Mouse (Mus musculus): ENCODE results near the gene Gm42688. TPM values are rescaled to one million over a fixed set of nuclear protein-coding genes. Genes with fewer than 3 reads are reported as not detected.
A peak's percentile ranks its signal among the peaks of the same experiment; 100 is the strongest.

Gm42688 gene
- polyA plus RNA-seq, 1 experiment from 2014 or later: 2.3 TPM

DNA sequence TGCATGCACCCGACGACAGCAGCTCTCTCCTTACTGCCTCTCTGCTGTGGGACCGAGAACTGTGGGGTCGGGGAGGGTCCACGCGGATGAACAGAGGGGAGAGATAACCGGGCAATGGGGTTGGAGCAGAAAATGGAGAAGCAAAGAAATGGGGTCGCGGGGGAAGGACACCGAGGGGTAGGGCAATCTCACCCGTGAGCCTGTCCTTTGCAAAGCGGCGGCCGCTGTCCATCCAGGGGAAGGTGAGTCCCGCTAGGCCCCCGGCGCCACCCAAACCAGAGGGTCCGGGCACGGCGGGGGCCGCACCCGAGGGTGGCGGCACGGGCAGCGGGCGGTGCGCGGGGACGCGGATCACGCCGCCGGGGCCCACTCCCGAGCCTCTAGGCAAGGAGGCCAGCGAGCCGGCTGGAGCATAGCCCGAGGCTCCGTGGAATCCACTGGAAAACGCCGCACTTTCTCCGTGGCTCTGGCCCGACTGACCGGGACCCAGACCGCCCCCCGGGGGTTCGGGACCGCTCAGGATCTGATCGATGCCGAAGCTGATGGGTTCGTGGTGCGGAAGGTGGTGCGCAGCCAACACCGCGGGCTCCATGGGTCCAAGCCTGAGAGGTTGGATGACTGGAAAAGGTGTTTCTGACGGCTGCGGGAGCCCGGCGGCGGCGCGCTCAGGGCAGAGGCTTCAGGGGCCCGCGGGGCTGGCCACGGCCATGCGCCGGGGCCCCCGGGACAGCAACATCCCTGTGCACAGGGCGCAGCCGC is 31.8 kb upstream of the Gm42688 start:
- H3K27me3 ChIP-seq (replicated peaks): peaks cover 100% of the 10 kb centered on the region
- no peaks in the 10 kb centered on the region for H3K36me3 ChIP-seq
- H3K9ac ChIP-seq: no peak overlapping the region
- no peaks in the 10 kb centered on the region for H3K9me3 ChIP-seq (replicated peaks)
- H3K27ac ChIP-seq: no peak overlapping the region
- H3K4me1 ChIP-seq: peaks cover 33% of the 10 kb centered on the region
- ATAC-seq: no peak
- peak overlapping the region; percentile 36 for H3K4me2 ChIP-seq
- peak overlapping the region; percentile 32 for H3K4me3 ChIP-seq
- WGBS (ENCODE audit: insufficient replicate concordance): 2% methylated on average over 69 of the region's 69 CpGs

DNA sequence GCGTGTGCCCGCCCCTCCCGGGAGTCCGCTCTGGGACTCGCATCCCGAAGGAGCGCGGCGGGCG is 31.3 kb upstream of the Gm42688 start, which contains the start of gene Tlx2:
Gene Tlx2 (minus strand): TSS at position 47 of the 64 bp plus-strand sequence.
- H3K27me3 ChIP-seq (replicated peaks): peaks cover 100% of the 10 kb centered on the region
- H3K9ac ChIP-seq: no peak within 1 kb of the TSS
- peak within 1 kb of the TSS; percentile 53 for H3K4me2 ChIP-seq
- no peaks in the 10 kb centered on the region for H3K9me3 ChIP-seq (replicated peaks)
- WGBS (ENCODE audit: insufficient replicate concordance): 1% methylated on average over 10 of the region's 10 CpGs
- H3K4me1 ChIP-seq: peaks cover 33% of the 10 kb centered on the region
- H3K27ac ChIP-seq: no peak within 1 kb of the TSS
- peak within 1 kb of the TSS; percentile 32 for H3K4me3 ChIP-seq
- no peak for ATAC-seq
- H3K36me3 ChIP-seq: no peaks in the 10 kb centered on the region

DNA sequence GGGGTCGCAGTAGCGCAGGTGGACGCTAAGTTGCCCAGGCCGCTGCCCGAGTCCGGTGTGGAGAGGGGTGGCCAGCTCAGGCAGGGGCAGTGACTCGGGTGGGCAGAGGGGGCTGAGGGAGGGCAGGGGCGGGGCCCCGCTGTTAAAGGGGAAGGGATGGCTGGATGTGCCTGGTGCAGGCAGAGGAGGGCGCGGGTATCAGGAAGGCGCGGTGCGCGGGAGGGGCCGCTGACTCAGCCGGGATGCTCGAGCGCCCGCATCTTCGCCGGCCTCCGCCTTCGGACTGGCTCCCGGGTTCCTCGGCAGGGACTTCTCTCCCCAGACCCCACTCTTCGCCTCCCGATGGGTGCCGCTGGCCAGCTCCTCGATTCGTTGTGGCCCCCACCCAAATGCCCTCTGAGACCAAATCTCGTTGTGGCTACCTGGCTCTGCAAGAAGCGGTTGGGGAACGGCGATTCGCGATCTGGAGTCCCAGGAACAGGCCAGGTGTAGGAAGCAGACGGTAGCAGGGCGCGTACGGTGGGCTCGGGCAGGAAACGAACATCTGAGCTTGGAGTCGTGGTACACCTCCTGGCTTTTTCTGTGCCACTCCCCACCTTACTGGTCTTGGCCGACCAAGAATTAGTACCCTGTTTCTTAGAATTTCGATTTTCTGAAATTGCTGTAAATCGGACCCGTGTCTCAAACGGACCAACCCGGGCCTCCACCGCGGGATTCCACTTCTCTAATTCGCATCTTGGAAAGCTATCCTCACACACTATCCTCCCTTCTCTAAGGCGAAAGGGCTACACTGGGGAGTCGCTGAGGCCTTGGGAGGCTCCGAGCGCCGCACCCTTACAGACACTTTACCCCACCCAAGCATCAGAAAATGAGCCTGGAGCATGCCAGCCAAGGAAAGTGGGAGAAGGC is 30.9 kb upstream of the Gm42688 start:
- peaks cover 33% of the 10 kb centered on the region for H3K4me1 ChIP-seq
- peaks cover 100% of the 10 kb centered on the region for H3K27me3 ChIP-seq (replicated peaks)
- peak overlapping the region; percentile 36 for H3K4me2 ChIP-seq
- no peaks in the 10 kb centered on the region for H3K9me3 ChIP-seq (replicated peaks)
- peak overlapping the region; percentile 32 for H3K4me3 ChIP-seq
- no peak for ATAC-seq
- H3K36me3 ChIP-seq: no peaks in the 10 kb centered on the region
- WGBS (ENCODE audit: insufficient replicate concordance): 1% methylated on average over 56 of the region's 58 CpGs
- H3K27ac ChIP-seq: no peak overlapping the region
- H3K9ac ChIP-seq: no peak overlapping the region

DNA sequence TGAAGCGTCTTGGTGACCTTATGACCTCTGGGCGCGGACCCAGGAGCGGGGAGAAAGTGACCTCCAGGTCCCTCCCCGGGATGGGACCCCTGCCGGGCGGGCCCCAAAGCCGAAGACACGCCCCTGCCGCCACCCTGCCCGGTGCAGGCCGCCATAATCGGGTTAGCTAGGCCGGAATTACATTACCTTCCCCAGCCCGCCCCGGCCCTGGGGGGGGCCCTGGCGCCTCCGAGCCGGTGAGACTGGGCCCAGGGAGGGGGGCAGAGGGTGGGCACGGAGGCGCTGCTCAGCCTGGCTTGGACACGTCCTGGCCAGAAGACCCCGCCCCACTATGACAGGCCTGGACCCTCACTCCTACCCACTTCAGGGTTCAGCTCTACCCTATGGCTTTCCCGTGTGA is 30.2 kb upstream of the Gm42688 start:
- 2% methylated on average over 21 of the region's 24 CpGs for WGBS (ENCODE audit: insufficient replicate concordance)
- Histone ChIP-seq H3K4me1 (peaks cover 33% of the 10 kb centered on the region), H3K4me2 (peak overlapping the region; percentile 36), H3K4me3 (0 out of 2 replicates have a peak overlapping the region, but pooled peaks have one; percentile 11), H3K27me3 (replicated peaks) (peaks cover 100% of the 10 kb centered on the region), H3K27ac (no peak overlapping the region), H3K9ac (no peak overlapping the region), H3K36me3 (no peaks in the 10 kb centered on the region), H3K9me3 (replicated peaks) (no peaks in the 10 kb centered on the region)
- ATAC-seq: no peak

DNA sequence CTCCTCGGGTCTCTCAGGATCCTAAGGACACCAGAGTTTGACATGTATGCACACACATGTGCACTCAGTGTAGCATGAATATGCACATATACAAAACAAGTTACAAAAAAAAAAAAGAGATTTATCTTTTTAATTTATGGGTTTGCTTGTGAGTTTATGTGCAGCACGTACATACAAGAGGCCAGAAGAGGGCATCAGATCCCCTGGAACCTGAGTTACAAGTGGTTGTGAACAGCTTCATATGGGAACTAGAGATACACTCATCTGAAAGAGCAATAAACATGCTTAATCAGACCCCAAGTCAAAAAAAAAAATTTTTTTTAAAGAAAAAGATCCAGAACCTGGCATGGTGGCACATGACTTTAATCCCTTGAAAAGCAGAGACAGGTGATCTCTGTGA is 26.4 kb upstream of the Gm42688 start:
- Histone ChIP-seq H3K4me3 (no peak overlapping the region), H3K9ac (no peak overlapping the region), H3K36me3 (peaks cover 6% of the 10 kb centered on the region), H3K27me3 (replicated peaks) (peaks cover 76% of the 10 kb centered on the region), H3K4me2 (no peak overlapping the region), H3K4me1 (peaks cover 35% of the 10 kb centered on the region), H3K27ac (no peak overlapping the region), H3K9me3 (replicated peaks) (no peaks in the 10 kb centered on the region)
- 23% methylated on average over 2 of the region's 2 CpGs for WGBS (ENCODE audit: insufficient replicate concordance)
- no peak for ATAC-seq

DNA sequence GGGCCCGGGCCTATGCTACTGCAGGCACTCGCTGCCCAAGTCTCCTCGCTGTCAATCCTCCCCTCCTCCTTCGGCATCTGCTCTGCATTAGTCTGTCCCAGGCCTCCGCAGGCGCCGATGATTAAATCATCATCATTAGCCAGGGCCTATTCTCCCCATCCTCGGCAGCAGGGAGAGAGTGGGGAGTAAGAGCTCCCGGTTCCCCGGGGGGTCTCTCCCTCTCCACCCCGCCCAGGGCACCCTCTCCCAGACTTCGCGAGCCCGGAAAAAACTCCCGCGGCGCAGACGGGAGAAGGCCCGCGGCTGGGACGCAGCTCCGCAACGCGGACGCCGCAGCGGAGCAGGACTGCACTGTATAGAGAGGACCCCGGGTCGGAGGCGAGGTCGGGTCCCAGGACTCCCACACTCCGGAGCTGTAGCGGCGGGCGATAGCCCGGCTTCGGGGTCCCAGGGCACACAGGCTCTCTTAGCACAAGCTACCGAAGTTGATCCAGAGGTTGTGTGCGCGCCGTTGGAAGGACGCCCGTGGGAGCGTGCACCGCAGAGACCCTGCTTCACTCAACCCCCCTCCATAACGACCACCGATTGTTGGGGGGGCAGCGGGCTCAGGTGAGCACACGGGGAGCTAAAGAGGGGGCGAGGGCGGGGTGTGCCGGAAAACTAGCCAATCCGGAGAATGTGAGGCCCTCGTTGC is 23.6 kb upstream of the Gm42688 start, which contains the start of gene Pcgf1:
Gene Pcgf1 (plus strand): TSS at position 240 of the 694 bp plus-strand sequence.
- Histone ChIP-seq H3K27me3 (replicated peaks) (peaks cover 58% of the 10 kb centered on the region), H3K9me3 (replicated peaks) (no peaks in the 10 kb centered on the region), H3K4me1 (peaks cover 27% of the 10 kb centered on the region), H3K36me3 (peaks cover 32% of the 10 kb centered on the region), H3K9ac (peak within 1 kb of the TSS; percentile 78), H3K4me3 (peak within 1 kb of the TSS; percentile 78), H3K4me2 (peak within 1 kb of the TSS; percentile 83), H3K27ac (peak within 1 kb of the TSS; percentile 85)
- under 1% methylated on average over 54 of the region's 54 CpGs for WGBS (ENCODE audit: insufficient replicate concordance)
- ATAC-seq: peak; percentile 56

DNA sequence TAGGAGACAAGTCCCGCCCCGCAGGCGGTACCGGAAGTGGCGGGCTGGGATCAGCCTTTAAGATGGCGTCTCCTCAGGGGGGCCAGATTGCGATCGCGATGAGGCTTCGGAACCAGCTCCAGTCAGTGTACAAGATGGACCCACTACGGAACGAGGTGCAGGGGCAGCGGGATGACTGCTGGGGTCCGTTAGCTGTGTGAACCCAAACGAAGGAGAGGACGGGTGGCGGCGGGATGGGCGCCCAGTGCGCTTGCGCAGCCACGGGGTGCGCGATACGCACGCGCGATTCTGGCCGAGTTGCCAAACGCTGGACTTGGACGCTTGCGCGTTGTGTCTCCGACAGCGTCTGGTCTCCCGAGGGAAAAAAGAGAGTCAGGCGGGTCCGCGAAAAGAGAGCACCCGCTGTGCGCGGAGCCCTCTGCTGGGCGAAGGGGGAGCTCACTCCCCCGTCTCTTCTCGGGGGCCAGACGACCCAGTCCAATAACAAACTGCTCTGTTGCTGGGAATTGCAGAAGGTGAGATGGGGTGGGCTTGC is 23.0 kb upstream of the Gm42688 start:
- Histone ChIP-seq H3K4me3 (peak overlapping the region; percentile 78), H3K9me3 (replicated peaks) (no peaks in the 10 kb centered on the region), H3K27ac (peak overlapping the region; percentile 85), H3K9ac (peak overlapping the region; percentile 78), H3K4me1 (peaks cover 27% of the 10 kb centered on the region), H3K4me2 (peak overlapping the region; percentile 83), H3K27me3 (replicated peaks) (peaks cover 58% of the 10 kb centered on the region), H3K36me3 (peaks cover 32% of the 10 kb centered on the region)
- under 1% methylated on average over 46 of the region's 46 CpGs for WGBS (ENCODE audit: insufficient replicate concordance)
- ATAC-seq: peak; percentile 90

DNA sequence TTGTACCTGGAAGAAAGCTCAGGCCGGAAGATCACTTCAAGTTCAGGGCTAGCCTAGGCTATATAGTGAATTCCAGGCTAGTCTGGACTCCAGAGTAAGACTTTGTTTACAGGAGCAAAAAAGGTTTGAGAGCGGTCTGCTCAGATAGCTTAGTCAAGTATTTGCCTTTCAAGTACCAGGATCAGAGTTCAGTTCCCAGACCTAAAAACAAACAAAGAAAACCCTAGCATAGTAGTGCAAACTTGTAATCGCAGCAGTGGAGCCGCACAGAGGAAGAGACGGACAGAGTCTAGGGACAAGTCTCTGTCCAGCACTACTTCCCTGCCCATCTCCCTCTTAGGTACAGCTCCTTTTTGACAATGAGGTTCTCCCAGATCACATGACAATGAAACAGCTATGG is 21.2 kb upstream of the Gm42688 start:
- no peak overlapping the region for H3K9ac ChIP-seq
- H3K4me1 ChIP-seq: peaks cover 27% of the 10 kb centered on the region
- peaks cover 58% of the 10 kb centered on the region for H3K27me3 ChIP-seq (replicated peaks)
- H3K27ac ChIP-seq: no peak overlapping the region
- no peak overlapping the region for H3K4me3 ChIP-seq
- H3K4me2 ChIP-seq: no peak overlapping the region
- no peaks in the 10 kb centered on the region for H3K9me3 ChIP-seq (replicated peaks)
- H3K36me3 ChIP-seq: peaks cover 32% of the 10 kb centered on the region
- no peak for ATAC-seq
- WGBS (ENCODE audit: insufficient replicate concordance): 83% methylated on average over 5 of the region's 5 CpGs

DNA sequence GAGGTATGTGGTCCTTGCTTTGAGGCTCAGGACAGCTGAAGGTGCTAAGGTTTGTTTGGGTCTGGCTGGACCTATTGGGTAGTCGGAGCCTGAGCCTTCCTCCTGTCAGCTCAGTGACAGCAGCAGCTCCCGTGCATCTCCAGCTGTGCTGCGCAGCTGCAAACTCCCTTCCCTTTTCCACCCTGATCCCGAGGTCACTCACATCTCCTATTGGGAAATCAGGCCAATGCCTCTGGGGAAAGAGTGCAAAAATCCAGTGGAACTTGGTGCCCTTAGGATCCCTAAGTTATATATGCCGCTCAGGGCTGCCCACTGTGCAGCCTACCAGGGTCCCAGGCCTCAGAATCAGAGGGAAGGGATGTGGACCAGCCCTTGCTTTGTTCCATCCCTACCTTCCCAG is 17.9 kb upstream of the Gm42688 start:
- no peak for ATAC-seq
- WGBS (ENCODE audit: insufficient replicate concordance): 25% methylated on average over 5 of the region's 5 CpGs
- H3K9ac ChIP-seq: no peak overlapping the region

DNA sequence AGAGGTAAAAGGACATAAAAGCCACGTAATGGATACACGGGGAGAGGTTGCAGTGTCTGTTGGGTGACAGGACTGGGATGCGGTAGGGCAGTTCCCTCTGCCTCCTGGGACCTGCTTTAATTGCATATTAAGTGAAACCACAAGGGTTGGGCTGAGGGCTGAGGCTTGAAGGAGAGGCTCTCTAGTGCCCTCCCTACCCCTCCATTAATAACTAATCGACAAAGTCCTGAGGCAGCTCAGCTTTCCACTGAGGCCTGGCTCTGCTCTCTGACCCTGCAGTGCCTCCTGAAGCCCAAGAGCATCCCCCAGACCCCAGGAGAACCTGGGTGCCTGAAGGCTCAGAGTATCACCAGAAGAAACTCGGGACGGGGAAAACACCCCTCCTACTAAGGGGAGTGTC is 16.9 kb upstream of the Gm42688 start:
- H3K9me3 ChIP-seq (replicated peaks): no peaks in the 10 kb centered on the region
- 22% methylated on average over 6 of the region's 6 CpGs for WGBS (ENCODE audit: insufficient replicate concordance)
- peaks cover 31% of the 10 kb centered on the region for H3K36me3 ChIP-seq
- no peak for ATAC-seq
- H3K4me2 ChIP-seq: no peak overlapping the region
- no peak overlapping the region for H3K4me3 ChIP-seq
- no peak overlapping the region for H3K27ac ChIP-seq
- peaks cover 28% of the 10 kb centered on the region for H3K4me1 ChIP-seq
- H3K9ac ChIP-seq: no peak overlapping the region
- H3K27me3 ChIP-seq (replicated peaks): peaks cover 77% of the 10 kb centered on the region

More for the DNA sequence above, 17.9 kb upstream of the Gm42688 start:
- Histone ChIP-seq H3K27me3 (replicated peaks) (peaks cover 67% of the 10 kb centered on the region), H3K27ac (no peak overlapping the region), H3K4me3 (no peak overlapping the region), H3K4me1 (peaks cover 36% of the 10 kb centered on the region), H3K9me3 (replicated peaks) (no peaks in the 10 kb centered on the region), H3K4me2 (no peak overlapping the region), H3K36me3 (peaks cover 32% of the 10 kb centered on the region)

DNA sequence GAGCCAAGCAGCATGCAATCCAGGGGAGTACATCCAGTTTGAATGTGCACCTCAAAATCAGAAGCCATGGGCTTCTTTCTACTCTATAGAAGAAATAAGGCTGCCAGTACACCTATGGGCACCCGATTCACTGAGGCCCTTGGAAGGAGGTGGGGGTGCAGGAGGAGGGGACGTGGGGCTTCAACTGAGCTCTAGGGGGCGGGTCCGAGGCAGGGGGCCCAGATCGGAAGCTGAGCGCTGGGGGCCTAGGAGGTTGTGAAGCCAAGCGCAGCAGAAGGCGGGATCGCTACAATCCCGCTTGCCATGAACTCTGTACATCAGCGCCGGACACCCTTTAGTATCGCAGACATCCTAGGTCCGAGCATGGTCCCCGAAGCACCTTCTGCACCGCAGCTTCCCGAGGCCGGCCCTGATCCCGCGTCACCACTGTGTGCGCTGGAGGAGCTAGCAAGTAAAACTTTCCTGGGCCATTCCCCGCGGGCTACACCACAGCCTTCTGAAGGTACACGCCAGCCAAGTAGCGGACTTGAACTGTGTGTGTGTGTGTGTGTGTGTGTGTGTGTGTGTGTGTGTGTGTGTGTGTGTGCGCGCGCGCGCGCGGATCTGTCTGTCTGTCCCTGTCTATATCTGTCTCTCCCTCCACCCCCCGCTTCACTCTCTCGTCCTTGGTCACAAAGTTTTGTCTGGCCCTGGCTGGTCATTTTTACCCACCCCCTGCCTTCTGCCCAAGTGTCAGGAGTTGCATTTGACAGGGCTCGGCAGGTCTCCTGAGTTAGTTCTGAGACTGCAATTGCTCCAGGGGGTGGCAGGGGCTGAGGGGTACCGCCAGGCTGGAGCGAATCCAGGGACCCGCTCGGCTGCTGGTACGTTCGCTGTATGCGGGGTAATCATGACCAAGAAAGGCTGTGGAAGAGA is 15.0 kb upstream of the Gm42688 start, which contains the start of gene Lbx2:
Gene Lbx2 (plus strand): TSS at position 247 of the 915 bp plus-strand sequence.
- Histone ChIP-seq H3K4me1 (peaks cover 15% of the 10 kb centered on the region; the same call in 1 of the 2 replicates), H3K4me3 (peak within 1 kb of the TSS; percentile 29), H3K27ac (no peak within 1 kb of the TSS), H3K9me3 (replicated peaks) (no peaks in the 10 kb centered on the region), H3K36me3 (peaks cover 12% of the 10 kb centered on the region), H3K4me2 (peak within 1 kb of the TSS; percentile 56), H3K9ac (no peak within 1 kb of the TSS), H3K27me3 (replicated peaks) (peaks cover 95% of the 10 kb centered on the region)
- WGBS (ENCODE audit: insufficient replicate concordance): 2% methylated on average over 35 of the region's 42 CpGs
- ATAC-seq: 0 out of 2 replicates have a peak, but pooled peaks have one; percentile 30

Measured in liver, embryonic 12.5 days (tissue).